Mouse (Mus musculus): Measurements from ENCODE around the gene Kif2c. TPM values are rescaled to one million over a fixed set of nuclear protein-coding genes. Genes with fewer than 3 reads are reported as not detected.

Kif2c gene
- total RNA-seq (2021), result under 1 TPM; 0.14 to 0.21 TPM

GRCm38 (mm10) chr4:117181863-117182758, at the start of gene Kif2c:
TSS of gene Kif2c (minus strand) at chr4:117182639.
- intact Hi-C loops (cut with DNase I), result no loop called here
- peak; percentile 90 to 95 for DNase-seq (ENCODE audit: low spot score in 2 of 2)

- intact Hi-C loops (cut with DNase I), result no loop called here
- no peak for DNase-seq (ENCODE audit: low spot score in 2 of 2)
These were observed 48.8 kb upstream of the Kif2c start for GRCm38 (mm10) chr4:117231208-117231607.

- DNase-seq (ENCODE audit: low spot score in 2 of 2), result no peak
- intact Hi-C loops (cut with DNase I), result no loop called here
These were observed 47.9 kb upstream of the Kif2c start for GRCm38 (mm10) chr4:117230331-117230730.

GRCm38 (mm10) chr4:117229590-117229989, 47.2 kb upstream of the Kif2c start:
- intact Hi-C loops (cut with DNase I), result no loop called here
- DNase-seq (ENCODE audit: low spot score in 2 of 2), result no peak

GRCm38 (mm10) chr4:117225250-117225649, 42.8 kb upstream of the Kif2c start:
- DNase-seq (ENCODE audit: low spot score in 2 of 2), result no peak
- intact Hi-C loops (cut with DNase I), result no loop called here

GRCm38 (mm10) chr4:117224122-117224521, 41.7 kb upstream of the Kif2c start:
- intact Hi-C loops (cut with DNase I), result no loop called here
- peak in 1 of 2 experiments; percentile 45 for DNase-seq (ENCODE audit: low spot score in 2 of 2)

- no peak for DNase-seq (ENCODE audit: low spot score in 2 of 2)
- intact Hi-C loops (cut with DNase I), result no loop called here
These were observed 40.6 kb upstream of the Kif2c start for GRCm38 (mm10) chr4:117223001-117223400.

GRCm38 (mm10) chr4:117221836-117222235, 39.4 kb upstream of the Kif2c start:
- intact Hi-C loops (cut with DNase I), result no loop called here

GRCm38 (mm10) chr4:117220741-117221515, 38.5 kb upstream of the Kif2c start:
- intact Hi-C loops (cut with DNase I), result no loop called here
- DNase-seq (ENCODE audit: low spot score in 2 of 2), result peak in 1 of 2 experiments; percentile 52

More at GRCm38 (mm10) chr4:117221836-117222235, 39.4 kb upstream of the Kif2c start:
- DNase-seq (ENCODE audit: low spot score in 2 of 2), result no peak

GRCm38 (mm10) chr4:117218517-117219219, 36.2 kb upstream of the Kif2c start:
- intact Hi-C loops (cut with DNase I), result loop anchor here (2.0 kb wide), 1 partner anchor 72 kb away; no protein-coding TSS in a partner anchor
- peak in 1 of 2 experiments; percentile 40 for DNase-seq (ENCODE audit: low spot score in 2 of 2)

- intact Hi-C loops (cut with DNase I), result no loop called here
- DNase-seq (ENCODE audit: low spot score in 2 of 2), result peak; percentile 39 to 55
These were observed 34.6 kb upstream of the Kif2c start for GRCm38 (mm10) chr4:117217029-117217428.

GRCm38 (mm10) chr4:117214250-117214649, 31.8 kb upstream of the Kif2c start:
- no peak for DNase-seq (ENCODE audit: low spot score in 2 of 2)
- intact Hi-C loops (cut with DNase I), result no loop called here

- DNase-seq (ENCODE audit: low spot score in 2 of 2), result peak; percentile 37 to 48
- intact Hi-C loops (cut with DNase I), result no loop called here
These were observed 28.0 kb upstream of the Kif2c start for GRCm38 (mm10) chr4:117210147-117211074.

- intact Hi-C loops (cut with DNase I), result no loop called here
- DNase-seq (ENCODE audit: low spot score in 2 of 2), result no peak
These were observed 27.2 kb upstream of the Kif2c start for GRCm38 (mm10) chr4:117209592-117209991.

GRCm38 (mm10) chr4:117202992-117203354, 20.5 kb upstream of the Kif2c start:
- no peak for DNase-seq (ENCODE audit: low spot score in 2 of 2)
- intact Hi-C loops (cut with DNase I), result no loop called here

- DNase-seq (ENCODE audit: low spot score in 2 of 2), result peak in 1 of 2 experiments; percentile 43
- intact Hi-C loops (cut with DNase I), result no loop called here
These were observed 19.9 kb upstream of the Kif2c start for GRCm38 (mm10) chr4:117202046-117202991.

GRCm38 (mm10) chr4:117191804-117192203, 9.4 kb upstream of the Kif2c start:
- intact Hi-C loops (cut with DNase I), result no loop called here
- DNase-seq (ENCODE audit: low spot score in 2 of 2), result no peak

GRCm38 (mm10) chr4:117190660-117191059, 8.2 kb upstream of the Kif2c start:
- intact Hi-C loops (cut with DNase I), result no loop called here
- no peak for DNase-seq (ENCODE audit: low spot score in 2 of 2)
